Mouse (Mus musculus) spleen, adult 18-20 months (tissue): ENCODE measurements at regions not wholly inside any gene's neighbourhood (a gene's known extent, or its start where the extent isn't known, plus 50 kb on each side); places are given as distances from the start of the nearest gene placed in this dataset.
"Not testable (repeated sequence)": the region's sequence is repeated elsewhere in the genome, so short reads cannot be mapped to it uniquely, and the experiment has no call there.

Experiments used
- DNase-seq, 2 experiments: peaks; one replicate each; pipeline ENCODE4 v3.0.0; 2022; ENCODE audit warnings: mixed read lengths in 2 of 2

GRCm38 (mm10) chr4:89621260-89621659, 58.0 kb upstream of the Dmrta1 start:
- DNase-seq: no peak

- no peak for DNase-seq
Measured at GRCm38 (mm10) chr4:89604721-89605120, 74.5 kb upstream of the Dmrta1 start.

GRCm38 (mm10) chr4:89575529-89575928, 103.7 kb upstream of the Dmrta1 start:
- DNase-seq: no peak

GRCm38 (mm10) chr4:89554711-89555466, 124.3 kb upstream of the Dmrta1 start:
- no peak for DNase-seq

GRCm38 (mm10) chr4:89552556-89552955, 126.7 kb upstream of the Dmrta1 start:
- DNase-seq: no peak

- no peak for DNase-seq
Measured at GRCm38 (mm10) chr4:89550515-89550914, 128.7 kb upstream of the Dmrta1 start.

- peak in 1 of 2 experiments; percentile 40 for DNase-seq
Measured at GRCm38 (mm10) chr4:89532462-89532861, 146.8 kb upstream of the Dmrta1 start.

GRCm38 (mm10) chr4:89530050-89530911, 149.0 kb upstream of the Dmrta1 start:
- DNase-seq: no peak

- DNase-seq: no peak
Measured at GRCm38 (mm10) chr4:89527966-89528365, 151.3 kb upstream of the Dmrta1 start.

- no peak for DNase-seq
Measured at GRCm38 (mm10) chr4:89527326-89527725, 151.9 kb upstream of the Dmrta1 start.

- not testable (repeated sequence) for DNase-seq
Measured at GRCm38 (mm10) chr4:89525525-89525924, 153.7 kb upstream of the Dmrta1 start.

- DNase-seq: peak in 1 of 2 experiments; percentile 35
Measured at GRCm38 (mm10) chr4:89524260-89525200, 154.7 kb upstream of the Dmrta1 start.

GRCm38 (mm10) chr4:89523423-89524259, 155.6 kb upstream of the Dmrta1 start:
- no peak for DNase-seq

- DNase-seq: no peak
Measured at GRCm38 (mm10) chr4:89518027-89518426, 161.2 kb upstream of the Dmrta1 start.

GRCm38 (mm10) chr4:89515823-89516411, 163.3 kb upstream of the Dmrta1 start:
- no peak for DNase-seq

- no peak for DNase-seq
Measured at GRCm38 (mm10) chr4:89514981-89515380, 164.3 kb upstream of the Dmrta1 start.

GRCm38 (mm10) chr4:89510593-89510992, 168.6 kb upstream of the Dmrta1 start:
- DNase-seq: no peak

- no peak for DNase-seq
Measured at GRCm38 (mm10) chr4:89509655-89510391, 169.4 kb upstream of the Dmrta1 start.

- DNase-seq: no peak
Measured at GRCm38 (mm10) chr4:89508103-89508763, 171.0 kb upstream of the Dmrta1 start.

GRCm38 (mm10) chr4:89505368-89505819, 173.8 kb upstream of the Dmrta1 start:
- DNase-seq: no peak
